Mouse (Mus musculus): ENCODE measurements at regions not wholly inside any gene's neighbourhood (a gene's known extent, or its start where the extent isn't known, plus 50 kb on each side); places are given as distances from the start of the nearest gene placed in this dataset.

- in situ Hi-C loops (cut with MboI; ENCODE audit: low sequenced_read_pairs in 2 of 2, unreplicated experiment in 2 of 2): no loop called here
- Histone ChIP-seq H3K27ac (ENCODE audit: insufficient read depth, low read depth, low read length, poor library complexity, severe bottlenecking) (no peak overlapping the region), H3K9me3 (ENCODE audit: control insufficient read depth, insufficient read depth, low read depth, low read length) (no peaks in the 10 kb centered on the region), H3K4me3 (ENCODE audit: insufficient read depth in 1 of 2, low read depth in 1 of 2, low read length in 2 of 2, poor library complexity in 1 of 2, severe bottlenecking in 1 of 2) (no peak overlapping the region), H3K36me3 (ENCODE audit: control insufficient read depth, insufficient read depth, low read length, poor library complexity, severe bottlenecking) (no peaks in the 10 kb centered on the region), H3K9ac (ENCODE audit: insufficient read depth, low read depth, low read length, poor library complexity, severe bottlenecking) (no peak overlapping the region), H3K4me1 (ENCODE audit: control insufficient read depth in 2 of 2, insufficient read depth in 2 of 2, low read length in 2 of 2, poor library complexity in 1 of 2) (no peaks in the 10 kb centered on the region)
- TF ChIP-seq CHD2 (IDR thresholded peaks at IDR 0.05; ENCODE audit: low read depth, low read length) (no peak), HCFC1 (IDR thresholded peaks at IDR 0.05; ENCODE audit: borderline replicate concordance, insufficient read depth, low read length) (no peak), MAFK (IDR thresholded peaks at IDR 0.05; ENCODE audit: insufficient read depth, low read depth, low read length) (no peak), ZC3H11A (IDR thresholded peaks at IDR 0.05; ENCODE audit: borderline replicate concordance, low read depth, low read length) (no peak), ZNF384 (IDR thresholded peaks at IDR 0.05; ENCODE audit: low read depth, low read length) (no peak)
- no peak for DNase-seq (ENCODE audit: low read depth, low spot score)
Observed at GRCm38 (mm10) chr19:26164993-26165392, 439.9 kb upstream of the Smarca2 start.

- in situ Hi-C loops (cut with MboI; ENCODE audit: low sequenced_read_pairs in 2 of 2, unreplicated experiment in 2 of 2): loop anchor here in 1 of 2 experiments (25.0 kb wide), 1 partner anchor 494 kb away; no protein-coding TSS in a partner anchor
- Histone ChIP-seq H3K4me3 (ENCODE audit: insufficient read depth in 1 of 2, low read depth in 1 of 2, low read length in 2 of 2, poor library complexity in 1 of 2, severe bottlenecking in 1 of 2) (no peak overlapping the region), H3K36me3 (ENCODE audit: control insufficient read depth, insufficient read depth, low read length, poor library complexity, severe bottlenecking) (no peaks in the 10 kb centered on the region), H3K9ac (ENCODE audit: insufficient read depth, low read depth, low read length, poor library complexity, severe bottlenecking) (no peak overlapping the region), H3K9me3 (ENCODE audit: control insufficient read depth, insufficient read depth, low read depth, low read length) (no peaks in the 10 kb centered on the region), H3K4me1 (ENCODE audit: control insufficient read depth in 2 of 2, insufficient read depth in 2 of 2, low read length in 2 of 2, poor library complexity in 1 of 2) (no peaks in the 10 kb centered on the region), H3K27ac (ENCODE audit: insufficient read depth, low read depth, low read length, poor library complexity, severe bottlenecking) (no peak overlapping the region)
- peak; percentile 39 for DNase-seq (ENCODE audit: low read depth, low spot score)
- TF ChIP-seq ZNF384 (IDR thresholded peaks at IDR 0.05; ENCODE audit: low read depth, low read length) (no peak), ZC3H11A (IDR thresholded peaks at IDR 0.05; ENCODE audit: borderline replicate concordance, low read depth, low read length) (peak; percentile 72; the same call in 1 of the 2 replicates)
Observed at GRCm38 (mm10) chr19:26181774-26182173, 423.1 kb upstream of the Smarca2 start.

- Histone ChIP-seq H3K36me3 (ENCODE audit: control insufficient read depth, insufficient read depth, low read length, poor library complexity, severe bottlenecking) (no peaks in the 10 kb centered on the region), H3K4me3 (ENCODE audit: insufficient read depth in 1 of 2, low read depth in 1 of 2, low read length in 2 of 2, poor library complexity in 1 of 2, severe bottlenecking in 1 of 2) (no peak overlapping the region), H3K9ac (ENCODE audit: insufficient read depth, low read depth, low read length, poor library complexity, severe bottlenecking) (no peak overlapping the region), H3K27ac (ENCODE audit: insufficient read depth, low read depth, low read length, poor library complexity, severe bottlenecking) (no peak overlapping the region), H3K9me3 (ENCODE audit: control insufficient read depth, insufficient read depth, low read depth, low read length) (no peaks in the 10 kb centered on the region), H3K4me1 (ENCODE audit: control insufficient read depth in 2 of 2, insufficient read depth in 2 of 2, low read length in 2 of 2, poor library complexity in 1 of 2) (no peaks in the 10 kb centered on the region)
- in situ Hi-C loops (cut with MboI; ENCODE audit: low sequenced_read_pairs in 2 of 2, unreplicated experiment in 2 of 2): loop anchor here in 1 of 2 experiments (25.0 kb wide), 1 partner anchor 498 kb away; no protein-coding TSS in a partner anchor
- TF ChIP-seq ZC3H11A (IDR thresholded peaks at IDR 0.05; ENCODE audit: borderline replicate concordance, low read depth, low read length): no peak
- no peak for TF ChIP-seq HCFC1 (IDR thresholded peaks at IDR 0.05; ENCODE audit: borderline replicate concordance, insufficient read depth, low read length)
- TF ChIP-seq CHD2 (IDR thresholded peaks at IDR 0.05; ENCODE audit: low read depth, low read length): no peak
- no peak for TF ChIP-seq ZNF384 (IDR thresholded peaks at IDR 0.05; ENCODE audit: low read depth, low read length)
- TF ChIP-seq MAFK (IDR thresholded peaks at IDR 0.05; ENCODE audit: insufficient read depth, low read depth, low read length): no peak
- no peak for DNase-seq (ENCODE audit: low read depth, low spot score)
Observed at GRCm38 (mm10) chr19:26185012-26185411, 419.8 kb upstream of the Smarca2 start.

DNA sequence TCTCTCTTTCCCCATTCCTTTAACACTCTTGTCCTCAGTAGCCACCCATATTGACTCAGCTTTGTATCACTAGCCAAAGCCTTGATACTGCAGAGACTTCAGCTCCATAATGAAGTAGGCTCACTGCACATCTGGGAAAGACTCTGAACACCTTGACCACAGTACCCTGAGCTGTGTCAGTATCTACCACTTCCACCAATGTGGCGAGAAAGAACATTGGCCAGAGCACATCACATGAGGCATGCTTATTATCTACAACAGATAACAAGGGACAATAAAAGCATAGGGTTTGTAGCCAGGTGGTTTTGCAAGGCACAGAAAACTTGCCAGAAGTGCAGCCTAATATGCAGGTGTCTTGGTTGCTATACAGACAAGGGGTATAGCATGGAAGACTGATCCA, 414.0 kb upstream of the Smarca2 start:
- Histone ChIP-seq H3K4me3 (ENCODE audit: insufficient read depth in 1 of 2, low read depth in 1 of 2, low read length in 2 of 2, poor library complexity in 1 of 2, severe bottlenecking in 1 of 2) (no peak overlapping the region), H3K36me3 (ENCODE audit: control insufficient read depth, insufficient read depth, low read length, poor library complexity, severe bottlenecking) (no peaks in the 10 kb centered on the region), H3K27ac (ENCODE audit: insufficient read depth, low read depth, low read length, poor library complexity, severe bottlenecking) (no peak overlapping the region), H3K9ac (ENCODE audit: insufficient read depth, low read depth, low read length, poor library complexity, severe bottlenecking) (no peak overlapping the region), H3K9me3 (ENCODE audit: control insufficient read depth, insufficient read depth, low read depth, low read length) (no peaks in the 10 kb centered on the region), H3K4me1 (ENCODE audit: control insufficient read depth in 2 of 2, insufficient read depth in 2 of 2, low read length in 2 of 2, poor library complexity in 1 of 2) (no peaks in the 10 kb centered on the region)
- DNase-seq (ENCODE audit: low read depth, low spot score): no peak
- in situ Hi-C loops (cut with MboI; ENCODE audit: low sequenced_read_pairs in 2 of 2, unreplicated experiment in 2 of 2): loop anchor here in 1 of 2 experiments (25.0 kb wide), 1 partner anchor 504 kb away; no protein-coding TSS in a partner anchor
- TF ChIP-seq ZC3H11A (IDR thresholded peaks at IDR 0.05; ENCODE audit: borderline replicate concordance, low read depth, low read length) (no peak), CHD2 (IDR thresholded peaks at IDR 0.05; ENCODE audit: low read depth, low read length) (no peak), HCFC1 (IDR thresholded peaks at IDR 0.05; ENCODE audit: borderline replicate concordance, insufficient read depth, low read length) (no peak), ZNF384 (IDR thresholded peaks at IDR 0.05; ENCODE audit: low read depth, low read length) (no peak), MAFK (IDR thresholded peaks at IDR 0.05; ENCODE audit: insufficient read depth, low read depth, low read length) (no peak)

GRCm38 (mm10) chr19:26193664-26194063, 411.2 kb upstream of the Smarca2 start:
- Histone ChIP-seq H3K27ac (ENCODE audit: insufficient read depth, low read depth, low read length, poor library complexity, severe bottlenecking) (no peak overlapping the region), H3K9me3 (ENCODE audit: control insufficient read depth, insufficient read depth, low read depth, low read length) (no peaks in the 10 kb centered on the region), H3K36me3 (ENCODE audit: control insufficient read depth, insufficient read depth, low read length, poor library complexity, severe bottlenecking) (no peaks in the 10 kb centered on the region), H3K9ac (ENCODE audit: insufficient read depth, low read depth, low read length, poor library complexity, severe bottlenecking) (no peak overlapping the region), H3K4me3 (ENCODE audit: insufficient read depth in 1 of 2, low read depth in 1 of 2, low read length in 2 of 2, poor library complexity in 1 of 2, severe bottlenecking in 1 of 2) (no peak overlapping the region), H3K4me1 (ENCODE audit: control insufficient read depth in 2 of 2, insufficient read depth in 2 of 2, low read length in 2 of 2, poor library complexity in 1 of 2) (no peaks in the 10 kb centered on the region)
- DNase-seq (ENCODE audit: low read depth, low spot score): no peak
- TF ChIP-seq MAFK (IDR thresholded peaks at IDR 0.05; ENCODE audit: insufficient read depth, low read depth, low read length) (no peak), ZC3H11A (IDR thresholded peaks at IDR 0.05; ENCODE audit: borderline replicate concordance, low read depth, low read length) (0 out of 2 replicates have a peak, but pooled peaks have one; percentile 11), CHD2 (IDR thresholded peaks at IDR 0.05; ENCODE audit: low read depth, low read length) (no peak), ZNF384 (IDR thresholded peaks at IDR 0.05; ENCODE audit: low read depth, low read length) (no peak), HCFC1 (IDR thresholded peaks at IDR 0.05; ENCODE audit: borderline replicate concordance, insufficient read depth, low read length) (no peak)
- in situ Hi-C loops (cut with MboI; ENCODE audit: low sequenced_read_pairs in 2 of 2, unreplicated experiment in 2 of 2): loop anchor here in 1 of 2 experiments (25.0 kb wide), 1 partner anchor 506 kb away; no protein-coding TSS in a partner anchor
